Mouse (Mus musculus): ENCODE measurements around the gene Nhlrc3. TPM values are rescaled to one million over a fixed set of nuclear protein-coding genes. Genes with fewer than 3 reads are reported as not detected.
A peak's percentile ranks its signal among the peaks of the same experiment; 100 is the strongest.

The Nhlrc3 gene
- total RNA-seq, 2 experiments from 2014 or later: 8.6 to 9.4 TPM

- intact Hi-C loops (cut with DNase I): no loop called here
- DNase-seq (ENCODE audit: low spot score in 2 of 2): peak in 1 of 2 experiments; percentile 41
Measured at GRCm38 (mm10) chr3:53460106-53460505, 3.0 kb downstream of the Nhlrc3 start.

GRCm38 (mm10) chr3:53457750-53458149 is 5.4 kb downstream of the Nhlrc3 start:
- intact Hi-C loops (cut with DNase I): no loop called here
- no peak for DNase-seq (ENCODE audit: low spot score in 2 of 2)

- intact Hi-C loops (cut with DNase I): no loop called here
- DNase-seq (ENCODE audit: low spot score in 2 of 2): no peak
Measured at GRCm38 (mm10) chr3:53454984-53455383, 8.1 kb downstream of the Nhlrc3 start.

- no peak for DNase-seq (ENCODE audit: low spot score in 2 of 2)
- intact Hi-C loops (cut with DNase I): no loop called here
Measured at GRCm38 (mm10) chr3:53454561-53454960, 8.6 kb downstream of the Nhlrc3 start.

- DNase-seq (ENCODE audit: low spot score in 2 of 2): no peak
- intact Hi-C loops (cut with DNase I): no loop called here
Measured at GRCm38 (mm10) chr3:53454005-53454404, 9.1 kb downstream of the Nhlrc3 start.

- DNase-seq (ENCODE audit: low spot score in 2 of 2): no peak
- intact Hi-C loops (cut with DNase I): no loop called here
Measured at GRCm38 (mm10) chr3:53453346-53453745, 9.8 kb downstream of the Nhlrc3 start.

GRCm38 (mm10) chr3:53452351-53452750 is 10.8 kb downstream of the Nhlrc3 start:
- intact Hi-C loops (cut with DNase I): no loop called here
- no peak for DNase-seq (ENCODE audit: low spot score in 2 of 2)

GRCm38 (mm10) chr3:53450666-53451065 is 12.5 kb downstream of the Nhlrc3 start:
- DNase-seq (ENCODE audit: low spot score in 2 of 2): no peak

GRCm38 (mm10) chr3:53448208-53448607 is 14.9 kb downstream of the Nhlrc3 start:
- intact Hi-C loops (cut with DNase I): loop anchor here (1.0 to 10.0 kb wide), 2 partner anchors 419 to 1193 kb away; no protein-coding TSS in a partner anchor
- DNase-seq (ENCODE audit: low spot score in 2 of 2): peak; percentile 81 to 89

More at GRCm38 (mm10) chr3:53450666-53451065, 12.5 kb downstream of the Nhlrc3 start:
- intact Hi-C loops (cut with DNase I): no loop called here

- no peak for DNase-seq (ENCODE audit: low spot score in 2 of 2)
- intact Hi-C loops (cut with DNase I): loop anchor here (10.0 kb wide), 1 partner anchor 1192 kb away; no protein-coding TSS in a partner anchor
Measured at GRCm38 (mm10) chr3:53446801-53447200, 16.3 kb downstream of the Nhlrc3 start.

- DNase-seq (ENCODE audit: low spot score in 2 of 2): no peak
- intact Hi-C loops (cut with DNase I): loop anchor here (10.0 kb wide), 1 partner anchor 1191 kb away; no protein-coding TSS in a partner anchor
Measured at GRCm38 (mm10) chr3:53445540-53445939, 17.6 kb downstream of the Nhlrc3 start.

GRCm38 (mm10) chr3:53436550-53436949 is 26.6 kb downstream of the Nhlrc3 start:
- no peak for DNase-seq (ENCODE audit: low spot score in 2 of 2)
- intact Hi-C loops (cut with DNase I): no loop called here

- intact Hi-C loops (cut with DNase I): no loop called here
- no peak for DNase-seq (ENCODE audit: low spot score in 2 of 2)
Measured at GRCm38 (mm10) chr3:53434610-53435009, 28.5 kb downstream of the Nhlrc3 start.

GRCm38 (mm10) chr3:53423576-53423975 is 39.6 kb downstream of the Nhlrc3 start:
- DNase-seq (ENCODE audit: low spot score in 2 of 2): no peak
- intact Hi-C loops (cut with DNase I): no loop called here

- DNase-seq (ENCODE audit: low spot score in 2 of 2): no peak
- intact Hi-C loops (cut with DNase I): no loop called here
Measured at GRCm38 (mm10) chr3:53422691-53423090, 40.4 kb downstream of the Nhlrc3 start.

GRCm38 (mm10) chr3:53421656-53422055 is 41.5 kb downstream of the Nhlrc3 start:
- intact Hi-C loops (cut with DNase I): no loop called here
- DNase-seq (ENCODE audit: low spot score in 2 of 2): no peak

GRCm38 (mm10) chr3:53417701-53418100 is 45.4 kb downstream of the Nhlrc3 start:
- intact Hi-C loops (cut with DNase I): no loop called here
- no peak for DNase-seq (ENCODE audit: low spot score in 2 of 2)

- DNase-seq (ENCODE audit: low spot score in 2 of 2): peak in 1 of 2 experiments; percentile 32
- intact Hi-C loops (cut with DNase I): no loop called here
Measured at GRCm38 (mm10) chr3:53416036-53416506, 47.1 kb downstream of the Nhlrc3 start.

GRCm38 (mm10) chr3:53413959-53414358 is 49.2 kb downstream of the Nhlrc3 start:
- DNase-seq (ENCODE audit: low spot score in 2 of 2): no peak

GRCm38 (mm10) chr3:53413465-53413864 is 49.7 kb downstream of the Nhlrc3 start:
- intact Hi-C loops (cut with DNase I): no loop called here
- DNase-seq (ENCODE audit: low spot score in 2 of 2): no peak

More at GRCm38 (mm10) chr3:53413959-53414358, 49.2 kb downstream of the Nhlrc3 start:
- intact Hi-C loops (cut with DNase I): no loop called here

GRCm38 (mm10) chr3:53412259-53412658 is 50.9 kb downstream of the Nhlrc3 start:
- DNase-seq (ENCODE audit: low spot score in 2 of 2): no peak
- intact Hi-C loops (cut with DNase I): no loop called here

- DNase-seq (ENCODE audit: low spot score in 2 of 2): no peak
- intact Hi-C loops (cut with DNase I): no loop called here
Measured at GRCm38 (mm10) chr3:53410031-53410430, 53.1 kb downstream of the Nhlrc3 start.
